Mouse (Mus musculus) adrenal gland, adult (tissue): Measurements from ENCODE around the gene Alox12b.

Source experiments
- DNase-seq, 2 experiments: peaks; one replicate each; pipeline ENCODE4 v3.0.0; 2022 to 2023; ENCODE audit warnings: low spot score in 1 of 2; ENCODE audit not compliant: inconsistent age in 2 of 2

Gene Alox12b

GRCm38 (mm10) chr11:69156800-69157199, at the start of gene Alox12b:
Gene Alox12b (plus strand): TSS chr11:69156989.
- no peak for DNase-seq

GRCm38 (mm10) chr11:69107676-69108075, 49.1 kb upstream of the Alox12b start:
- DNase-seq, result peak; percentile 18 to 41

GRCm38 (mm10) chr11:69108223-69108622, 48.6 kb upstream of the Alox12b start:
- DNase-seq, result peak; percentile 13 to 37

- peak; percentile 33 to 59 for DNase-seq
Observed at GRCm38 (mm10) chr11:69109032-69109900, 47.5 kb upstream of the Alox12b start.

GRCm38 (mm10) chr11:69110319-69111046, 46.3 kb upstream of the Alox12b start:
- DNase-seq, result peak; percentile 90 to 98

GRCm38 (mm10) chr11:69111051-69111810, 45.6 kb upstream of the Alox12b start:
- DNase-seq, result peak in 1 of 2 experiments; percentile 13

- peak in 1 of 2 experiments; percentile 34 for DNase-seq
Observed at GRCm38 (mm10) chr11:69111865-69112264, 44.9 kb upstream of the Alox12b start.

- DNase-seq, result no peak
Observed at GRCm38 (mm10) chr11:69114018-69114417, 42.8 kb upstream of the Alox12b start.

- no peak for DNase-seq
Observed at GRCm38 (mm10) chr11:69114621-69115020, 42.2 kb upstream of the Alox12b start.

- peak; percentile 12 to 35 for DNase-seq
Observed at GRCm38 (mm10) chr11:69116843-69117242, 39.9 kb upstream of the Alox12b start.

- DNase-seq, result peak; percentile 83 to 92
Observed at GRCm38 (mm10) chr11:69117737-69118695, 38.8 kb upstream of the Alox12b start.

- DNase-seq, result peak; percentile 85 to 99
Observed at GRCm38 (mm10) chr11:69118765-69119164, 38.0 kb upstream of the Alox12b start.

GRCm38 (mm10) chr11:69119446-69120155, 37.2 kb upstream of the Alox12b start:
- DNase-seq, result peak; percentile 10 to 37

GRCm38 (mm10) chr11:69120221-69121000, 36.4 kb upstream of the Alox12b start, which contains the start of gene Hes7:
Gene Hes7 (plus strand): TSS chr11:69120404.
- peak; percentile 41 to 64 for DNase-seq

- DNase-seq, result peak in 1 of 2 experiments; percentile 59
Observed at GRCm38 (mm10) chr11:69121001-69121740, 35.6 kb upstream of the Alox12b start.

- DNase-seq, result peak in 1 of 2 experiments; percentile 85
Observed at GRCm38 (mm10) chr11:69121741-69122335, 35.0 kb upstream of the Alox12b start.

GRCm38 (mm10) chr11:69122336-69122951, 34.3 kb upstream of the Alox12b start, which contains the start of gene 9130213A22Rik:
Gene 9130213A22Rik (minus strand): TSS chr11:69122589.
- peak; percentile 93 to 97 for DNase-seq
